Mouse (Mus musculus) kidney, embryonic 15.5 days (tissue): Measurements from ENCODE around the gene Mecom. TPM values are rescaled to one million over a fixed set of nuclear protein-coding genes. Genes with fewer than 3 reads are reported as not detected.
"Not testable (repeated sequence)": the region's sequence is repeated elsewhere in the genome, so short reads cannot be mapped to it uniquely, and the experiment has no call there.

Experiments
- ATAC-seq: fragments of 200-750 bp; cut with Nextera tagmentation; replicated peaks from 2 replicates; pipeline ENCODE4 v1.8.0; 2017; ENCODE audit warnings: moderate TSS enrichment; ENCODE audit not compliant: low FRiP score
- H3K27ac ChIP-seq: fragments of 300-500 bp; sonication (generic); 2 replicates; pipeline ENCODE4 v1.5.1; 2015; ENCODE audit warnings: mild to moderate bottlenecking, inconsistent platforms
- H3K27me3 ChIP-seq: fragments of 300-500 bp; sonication (generic); 2 replicates; pipeline ENCODE4 v1.6.1; 2015; ENCODE audit warnings: inconsistent platforms
- H3K36me3 ChIP-seq: fragments of 300-500 bp; sonication (generic); 2 replicates; pipeline ENCODE4 v1.6.1; 2015; ENCODE audit warnings: inconsistent platforms
- H3K4me1 ChIP-seq: fragments of 300-500 bp; sonication (generic); 2 replicates; pipeline ENCODE4 v1.6.1; 2015; ENCODE audit warnings: inconsistent platforms
- H3K4me2 ChIP-seq: fragments of 300-500 bp; sonication (generic); 2 replicates; pipeline ENCODE4 v1.6.1; 2015; ENCODE audit warnings: moderate library complexity, mild to moderate bottlenecking, inconsistent platforms
- H3K4me3 ChIP-seq: fragments of 300-500 bp; sonication (generic); replicated peaks from 2 replicates; pipeline ENCODE4 v1.5.1; 2015; ENCODE audit warnings: mild to moderate bottlenecking, inconsistent platforms
- H3K9ac ChIP-seq: fragments of 300-500 bp; sonication (generic); 2 replicates; pipeline ENCODE4 v1.6.1; 2015; ENCODE audit warnings: mild to moderate bottlenecking, inconsistent platforms
- H3K9me3 ChIP-seq: fragments of 300-500 bp; sonication (generic); replicated peaks from 2 replicates; pipeline ENCODE4 v1.6.1; 2016; ENCODE audit warnings: inconsistent platforms
- WGBS: fragments of 180-500 bp; shearing (Covaris S2); methylation state at CpG from one replicate; pipeline ENCODE4 v1.1.7; 2015; ENCODE audit warnings: mixed read lengths; 5-methylcytosine and 5-hydroxymethylcytosine counted together
- polyA plus RNA-seq: library from polyadenylated mRNA; unstranded; fragments of >200 nt; fragmentation: Nextera tagmentation; extraction: Ambion mirVana; gene quantifications from 2 replicates; pipeline ENCODE4 v1.2.1, GENCODE M21; 2015

Mecom gene
- polyA plus RNA-seq, 1 experiment from 2014 or later: 66.4 TPM

DNA sequence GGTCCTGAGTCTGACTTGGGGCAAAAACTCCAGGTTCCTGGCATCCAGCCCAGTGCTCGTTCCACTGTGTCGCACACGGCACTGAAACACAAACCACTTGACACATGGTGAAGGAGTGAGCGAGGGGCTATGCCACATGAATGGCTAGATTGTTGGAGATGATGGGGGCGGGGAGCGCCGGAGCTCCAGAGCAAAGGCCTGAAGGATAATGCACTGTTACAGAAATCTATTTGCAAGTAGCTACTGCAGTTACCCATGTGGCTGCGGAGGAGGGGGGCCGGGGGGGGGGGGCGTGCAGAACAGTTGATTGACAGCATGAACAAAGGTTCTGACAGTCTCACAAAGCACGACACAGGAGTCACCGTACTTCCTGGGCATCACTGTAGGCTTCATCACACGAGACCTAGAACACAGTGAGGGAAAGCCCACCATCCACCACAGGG lies 320.9 kb downstream of the Mecom start:
- 0 out of 2 replicates have a peak overlapping the region, but pooled peaks have one; percentile 18 for H3K27ac ChIP-seq

DNA sequence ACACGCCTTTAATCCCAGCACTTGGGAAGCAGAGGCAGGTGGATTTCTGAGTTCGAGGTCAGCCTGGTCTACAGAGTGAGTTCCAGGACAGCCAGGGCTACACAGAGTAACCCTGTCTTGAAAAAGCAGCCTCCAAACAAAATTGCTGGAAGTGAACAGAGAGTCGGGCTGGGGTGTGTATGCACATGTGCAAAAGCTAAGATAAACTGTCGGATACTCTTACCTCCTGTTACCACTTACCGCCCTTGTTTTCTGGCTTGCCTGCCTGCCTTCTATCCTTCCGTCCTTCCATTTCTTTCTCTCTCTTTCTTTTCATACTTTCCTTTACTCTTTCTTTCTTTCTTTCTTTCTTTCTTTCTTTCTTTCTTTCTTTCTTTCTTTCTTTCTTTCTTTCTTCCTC lies 322.6 kb downstream of the Mecom start:
- 84% methylated on average over 6 of the region's 6 CpGs for WGBS
- not testable (repeated sequence) for H3K27me3 ChIP-seq, H3K27ac ChIP-seq, H3K9me3 ChIP-seq, ATAC-seq, H3K9ac ChIP-seq, H3K4me2 ChIP-seq, H3K36me3 ChIP-seq, H3K4me3 ChIP-seq
- H3K4me1 ChIP-seq: peaks cover 17% of the 10 kb centered on the region; the same call in 1 of the 2 replicates

More for the DNA sequence above, 320.9 kb downstream of the Mecom start:
- no peaks in the 10 kb centered on the region for H3K27me3 ChIP-seq
- 51% methylated on average over 13 of the region's 13 CpGs for WGBS
- no peak overlapping the region for H3K9ac ChIP-seq
- no peaks in the 10 kb centered on the region for H3K9me3 ChIP-seq
- no peak overlapping the region for H3K4me3 ChIP-seq
- ATAC-seq: peak; percentile 70; the same call in 1 of the 2 replicates
- peaks cover 13% of the 10 kb centered on the region; the same call in 1 of the 2 replicates for H3K4me1 ChIP-seq
- no peaks in the 10 kb centered on the region for H3K36me3 ChIP-seq
- no peak overlapping the region for H3K4me2 ChIP-seq

DNA sequence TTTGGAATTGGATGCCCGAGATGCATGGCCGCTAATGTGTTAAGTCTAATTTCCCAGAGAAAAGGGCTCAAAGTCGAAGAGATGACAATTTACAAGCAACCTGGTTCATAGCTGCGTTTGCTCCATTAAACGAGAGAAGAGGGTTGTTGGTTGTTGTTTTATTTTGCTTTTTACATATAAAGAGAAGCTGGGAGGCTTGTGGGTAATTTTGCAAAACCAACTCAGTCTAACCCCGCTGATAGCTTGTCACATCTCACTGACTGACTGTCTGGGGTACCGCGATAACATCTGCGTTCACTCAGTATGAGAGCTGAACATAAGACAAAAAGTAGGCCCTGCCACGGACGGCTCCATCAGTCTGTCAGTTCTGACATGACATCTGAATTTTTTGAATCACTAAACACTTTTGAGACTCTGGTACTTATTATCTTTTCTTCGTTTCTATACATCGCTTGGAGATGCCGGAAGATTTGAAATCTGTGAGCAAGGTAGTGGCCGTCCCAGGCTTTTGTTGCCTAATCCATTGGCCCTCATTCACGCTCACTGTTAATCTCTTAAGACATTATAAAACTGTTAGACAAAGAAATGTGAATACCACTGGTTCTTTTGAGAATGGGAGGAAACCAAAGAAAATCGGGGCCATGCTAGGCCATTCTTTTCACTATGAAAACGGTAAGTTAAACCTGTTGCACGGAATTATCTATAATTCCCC lies 327.0 kb downstream of the Mecom start:
- ATAC-seq: no peak
- Histone ChIP-seq H3K27ac (no peak overlapping the region), H3K4me2 (no peak overlapping the region), H3K4me1 (peaks cover 17% of the 10 kb centered on the region), H3K4me3 (no peak overlapping the region), H3K9me3 (no peaks in the 10 kb centered on the region), H3K9ac (no peak overlapping the region), H3K27me3 (0 out of 2 replicates have a peak, but pooled peaks cover 9% of the 10 kb centered on the region), H3K36me3 (no peaks in the 10 kb centered on the region)
- WGBS: 70% methylated on average over 19 of the region's 19 CpGs

DNA sequence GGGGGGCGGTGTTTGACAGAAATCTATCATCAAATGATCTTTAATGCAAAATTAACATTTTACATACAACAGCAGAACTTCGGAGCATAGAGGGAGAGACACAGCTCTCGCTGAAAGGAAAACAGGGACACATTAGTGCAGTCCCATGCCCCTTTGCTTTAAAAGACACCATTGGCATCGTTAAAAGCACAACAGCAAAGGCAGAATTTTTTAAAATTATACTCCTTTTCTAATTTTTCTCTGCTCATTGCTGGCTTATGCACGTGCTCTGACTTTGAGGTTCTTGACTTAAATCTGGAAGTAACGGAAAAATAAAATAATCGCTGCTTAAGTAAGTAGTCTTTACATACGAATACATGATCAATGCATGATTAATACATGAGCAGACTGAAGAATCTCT lies 327.9 kb downstream of the Mecom start:
- H3K36me3 ChIP-seq: no peaks in the 10 kb centered on the region
- WGBS: 55% methylated on average over 8 of the region's 8 CpGs
- no peak overlapping the region for H3K9ac ChIP-seq
- peaks cover 17% of the 10 kb centered on the region for H3K4me1 ChIP-seq
- 0 out of 2 replicates have a peak, but pooled peaks cover 9% of the 10 kb centered on the region for H3K27me3 ChIP-seq
- no peak for ATAC-seq
- H3K4me2 ChIP-seq: peak overlapping the region; percentile 52
- no peaks in the 10 kb centered on the region for H3K9me3 ChIP-seq
- H3K4me3 ChIP-seq: peak overlapping the region; percentile 26
- H3K27ac ChIP-seq: 0 out of 2 replicates have a peak overlapping the region, but pooled peaks have one; percentile 9

DNA sequence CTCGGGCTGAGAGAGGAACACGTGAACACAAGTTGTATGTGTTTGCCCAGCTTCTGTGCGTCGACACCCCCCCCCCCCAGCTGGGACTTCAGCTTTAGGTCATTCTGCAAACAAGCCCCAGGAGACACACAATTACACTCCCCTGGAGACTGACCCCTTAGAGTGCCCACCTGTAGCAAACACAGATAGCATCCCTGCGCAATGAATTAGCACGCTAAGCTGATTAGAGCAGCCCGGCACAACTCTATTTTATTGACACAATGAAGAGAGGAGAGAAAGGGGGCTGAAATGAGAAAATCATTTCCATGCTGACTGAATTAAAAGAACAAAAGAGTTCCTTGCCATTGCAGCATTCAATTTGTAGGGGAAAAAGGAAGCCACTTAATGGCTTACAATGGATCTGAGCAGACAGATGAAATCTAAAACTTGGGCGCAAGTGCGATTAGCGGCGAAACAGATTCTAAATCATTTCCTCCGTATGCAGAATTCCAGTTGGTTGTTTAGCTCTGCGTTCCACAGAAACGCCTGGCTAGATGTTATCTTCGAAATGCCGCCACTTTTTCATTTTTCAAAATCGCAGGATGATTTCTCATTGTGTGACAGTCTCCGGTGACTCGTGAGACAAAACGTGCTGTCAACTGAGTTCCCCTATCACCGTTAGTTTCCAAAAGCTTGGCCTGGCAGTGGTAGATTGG lies 328.5 kb downstream of the Mecom start:
- Histone ChIP-seq H3K4me3 (peak overlapping the region; percentile 26), H3K4me1 (peaks cover 21% of the 10 kb centered on the region), H3K27me3 (0 out of 2 replicates have a peak, but pooled peaks cover 9% of the 10 kb centered on the region), H3K4me2 (peak overlapping the region; percentile 52), H3K9ac (no peak overlapping the region), H3K36me3 (no peaks in the 10 kb centered on the region), H3K9me3 (no peaks in the 10 kb centered on the region), H3K27ac (0 out of 2 replicates have a peak overlapping the region, but pooled peaks have one; percentile 9)
- 7% methylated on average over 21 of the region's 21 CpGs for WGBS
- ATAC-seq: no peak

DNA sequence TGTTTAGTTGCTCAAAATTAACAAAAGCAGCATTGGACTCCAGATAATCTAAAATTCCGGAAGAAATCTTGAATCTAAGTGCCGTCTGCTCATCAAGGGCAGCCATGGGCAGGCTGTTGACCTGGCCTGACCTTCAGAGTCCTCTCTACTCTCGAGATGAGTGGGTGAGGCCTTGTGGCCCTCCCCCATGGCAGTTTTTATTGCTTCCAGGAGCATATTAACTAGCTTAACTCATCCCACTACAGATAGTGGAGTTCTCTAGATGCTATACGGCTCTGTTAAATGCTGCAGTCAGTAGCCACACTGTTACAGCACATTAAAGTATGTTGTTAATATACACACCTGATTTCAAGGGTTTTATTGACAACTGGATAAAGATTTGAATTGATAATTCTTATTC lies 333.2 kb downstream of the Mecom start:
- H3K4me3 ChIP-seq: no peak overlapping the region
- H3K4me1 ChIP-seq: peaks cover 28% of the 10 kb centered on the region
- H3K27me3 ChIP-seq: 0 out of 2 replicates have a peak, but pooled peaks cover 5% of the 10 kb centered on the region
- H3K9me3 ChIP-seq: no peaks in the 10 kb centered on the region
- no peak overlapping the region for H3K9ac ChIP-seq
- H3K4me2 ChIP-seq: no peak overlapping the region
- WGBS: 54% methylated on average over 4 of the region's 4 CpGs
- ATAC-seq: no peak
- H3K36me3 ChIP-seq: no peaks in the 10 kb centered on the region
- H3K27ac ChIP-seq: no peak overlapping the region

DNA sequence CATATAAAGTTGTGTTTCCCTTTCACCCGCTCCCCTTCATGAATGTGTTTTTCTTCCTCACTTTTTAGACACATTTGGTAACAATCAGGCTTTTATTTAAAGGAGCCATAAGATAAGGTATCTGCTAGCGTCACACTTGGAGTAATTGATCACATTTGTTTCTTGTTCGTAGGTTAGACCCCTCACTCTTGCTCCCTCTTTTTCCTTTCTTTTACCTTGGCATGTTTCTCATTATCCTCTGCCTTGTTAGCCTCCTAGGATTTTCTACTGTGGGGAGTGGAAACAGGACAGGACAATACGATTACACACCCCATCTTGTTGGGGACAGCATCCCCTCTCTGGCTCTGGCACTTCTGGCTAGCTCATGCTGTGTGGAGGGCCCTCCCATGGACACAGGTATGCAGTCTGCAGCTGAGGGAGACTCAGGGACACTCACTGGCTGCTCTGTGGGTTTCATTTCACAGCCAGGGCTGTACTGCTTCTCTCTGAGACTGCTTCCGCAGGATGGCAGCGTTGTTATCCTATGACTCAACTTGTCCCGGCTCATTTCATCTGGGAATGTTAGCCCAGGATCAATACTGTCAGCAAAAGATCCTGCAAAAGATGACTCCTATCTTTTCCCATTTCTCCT lies 334.2 kb downstream of the Mecom start:
- Histone ChIP-seq H3K4me1 (peaks cover 20% of the 10 kb centered on the region), H3K27ac (no peak overlapping the region), H3K9me3 (no peaks in the 10 kb centered on the region), H3K36me3 (no peaks in the 10 kb centered on the region), H3K9ac (no peak overlapping the region), H3K27me3 (0 out of 2 replicates have a peak, but pooled peaks cover 2% of the 10 kb centered on the region), H3K4me2 (no peak overlapping the region), H3K4me3 (no peak overlapping the region)
- WGBS: 27% methylated on average over 7 of the region's 7 CpGs
- 0 out of 2 replicates have a peak, but pooled peaks have one; percentile 54 for ATAC-seq

DNA sequence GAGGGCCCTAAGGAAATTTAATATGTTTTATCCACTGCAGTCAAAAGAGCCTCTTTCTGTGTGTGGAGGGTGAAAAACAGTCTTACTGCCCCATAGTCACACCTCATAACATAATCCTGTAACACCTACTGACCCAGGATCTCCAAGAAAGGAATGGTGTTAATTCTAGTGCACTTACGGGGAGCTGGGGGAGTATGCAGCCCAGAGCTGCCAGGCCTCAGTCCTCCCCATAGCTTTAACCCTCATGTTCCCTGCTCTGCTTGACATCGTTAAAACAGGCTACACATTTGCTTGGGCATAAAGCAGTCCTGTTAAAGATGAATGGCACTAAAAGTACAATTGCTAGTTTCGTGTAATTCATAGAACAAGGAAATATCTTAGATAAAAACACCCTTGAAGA lies 335.0 kb downstream of the Mecom start:
- no peak overlapping the region for H3K4me3 ChIP-seq
- no peak overlapping the region for H3K9ac ChIP-seq
- H3K9me3 ChIP-seq: no peaks in the 10 kb centered on the region
- H3K4me2 ChIP-seq: no peak overlapping the region
- ATAC-seq: no peak
- WGBS: 37% methylated on average over 3 of the region's 3 CpGs
- H3K27ac ChIP-seq: no peak overlapping the region
- H3K4me1 ChIP-seq: peaks cover 22% of the 10 kb centered on the region
- no peaks in the 10 kb centered on the region for H3K27me3 ChIP-seq
- H3K36me3 ChIP-seq: no peaks in the 10 kb centered on the region

DNA sequence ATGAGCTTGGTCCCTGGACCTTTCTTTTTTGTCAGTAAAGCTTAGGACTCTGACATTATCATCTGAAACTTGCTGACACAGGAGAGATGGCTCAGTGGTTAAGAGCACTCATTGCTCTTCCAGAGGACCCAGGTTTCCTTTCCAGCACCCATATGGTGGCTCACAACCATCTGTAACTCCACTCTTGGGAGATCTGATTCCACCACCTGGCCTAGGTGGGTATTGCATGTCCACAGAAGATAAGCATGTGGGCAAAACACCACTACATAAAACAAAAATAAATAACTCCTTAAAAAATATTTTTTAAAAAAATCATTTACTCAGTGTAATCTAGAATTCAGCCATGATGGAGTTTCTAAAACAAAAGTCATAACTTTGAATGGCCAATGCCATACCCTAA lies 338.7 kb downstream of the Mecom start:
- no peak overlapping the region for H3K9ac ChIP-seq
- ATAC-seq: no peak
- no peak overlapping the region for H3K4me2 ChIP-seq
- H3K36me3 ChIP-seq: no peaks in the 10 kb centered on the region
- H3K27ac ChIP-seq: no peak overlapping the region
- no peaks in the 10 kb centered on the region for H3K27me3 ChIP-seq
- no peak overlapping the region for H3K4me3 ChIP-seq
- H3K4me1 ChIP-seq: peaks cover 22% of the 10 kb centered on the region
- H3K9me3 ChIP-seq: no peaks in the 10 kb centered on the region

DNA sequence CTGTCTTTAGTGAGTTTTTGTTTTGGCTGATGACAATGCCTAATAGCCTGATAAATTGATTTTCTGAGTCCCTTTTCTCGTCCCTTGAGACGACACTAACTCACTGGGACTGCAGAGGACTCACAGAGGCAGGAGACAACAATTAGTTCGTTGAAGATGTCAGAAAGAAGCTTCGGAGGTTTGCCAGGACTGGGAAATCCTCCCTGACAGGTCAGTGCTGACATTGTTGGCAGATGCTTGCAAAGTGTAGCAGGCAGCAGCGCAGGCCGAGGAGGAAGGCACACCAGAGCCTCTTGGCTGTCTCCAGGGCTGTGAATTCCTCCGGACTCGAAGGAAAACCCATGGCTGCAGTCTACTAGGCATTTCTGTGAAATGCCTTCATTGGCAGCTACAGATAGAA lies 339.9 kb downstream of the Mecom start:
- no peak overlapping the region for H3K9ac ChIP-seq
- H3K4me1 ChIP-seq: peaks cover 11% of the 10 kb centered on the region
- no peak overlapping the region for H3K4me3 ChIP-seq
- H3K4me2 ChIP-seq: no peak overlapping the region
- no peak overlapping the region for H3K27ac ChIP-seq
- no peaks in the 10 kb centered on the region for H3K36me3 ChIP-seq
- no peaks in the 10 kb centered on the region for H3K9me3 ChIP-seq
- H3K27me3 ChIP-seq: no peaks in the 10 kb centered on the region
- WGBS: 61% methylated on average over 8 of the region's 8 CpGs
- ATAC-seq: no peak

DNA sequence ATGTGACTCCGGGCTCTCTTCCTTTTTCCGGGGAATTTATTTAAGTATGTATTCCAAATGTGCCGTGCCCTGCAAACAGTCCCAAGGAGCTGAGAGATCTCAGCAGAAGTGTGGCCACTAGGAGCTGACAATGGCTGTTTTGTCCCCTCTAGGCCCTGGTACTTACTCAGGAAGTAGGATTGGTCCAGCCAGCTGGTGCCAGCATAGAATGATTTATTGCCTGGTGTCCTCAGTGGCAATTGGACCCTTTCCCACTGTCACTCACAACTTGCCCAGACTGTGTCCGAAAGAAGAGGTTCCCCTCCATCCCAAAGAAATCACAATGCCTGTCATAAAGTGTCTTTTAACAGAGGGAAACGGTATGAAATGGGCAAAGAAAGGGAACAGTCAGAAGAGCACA lies 340.4 kb downstream of the Mecom start:
- Histone ChIP-seq H3K27ac (no peak overlapping the region), H3K4me3 (no peak overlapping the region), H3K4me1 (peaks cover 7% of the 10 kb centered on the region; the same call in 1 of the 2 replicates), H3K36me3 (no peaks in the 10 kb centered on the region), H3K4me2 (no peak overlapping the region), H3K9ac (no peak overlapping the region), H3K27me3 (no peaks in the 10 kb centered on the region), H3K9me3 (no peaks in the 10 kb centered on the region)
- no peak for ATAC-seq
- WGBS: 38% methylated on average over 5 of the region's 5 CpGs

DNA sequence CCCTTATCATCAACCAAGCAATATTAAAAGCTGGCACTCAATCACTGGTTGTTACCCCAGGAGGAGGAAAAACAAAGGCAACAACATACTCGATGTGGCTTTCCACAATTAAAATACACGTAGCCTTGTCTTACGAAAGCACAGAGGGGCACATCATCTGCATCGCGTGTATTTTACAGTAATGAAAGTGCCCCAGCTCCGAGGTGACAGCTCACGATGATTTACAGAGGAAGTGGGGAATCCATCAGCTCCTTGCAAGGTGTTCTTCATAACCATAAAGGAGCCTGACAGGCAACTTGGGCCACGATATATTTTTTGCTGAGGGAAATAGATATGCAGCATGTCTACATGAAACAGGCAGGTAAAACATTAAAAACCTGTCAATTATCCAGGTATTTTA lies 341.7 kb downstream of the Mecom start:
- whole genome bisulfite sequencing: 56% methylated on average over 8 of the region's 8 CpGs
- Histone ChIP-seq H3K27ac (no peak overlapping the region), H3K9me3 (no peaks in the 10 kb centered on the region), H3K9ac (no peak overlapping the region), H3K36me3 (no peaks in the 10 kb centered on the region), H3K4me2 (no peak overlapping the region), H3K4me1 (peaks cover 6% of the 10 kb centered on the region; the same call in 1 of the 2 replicates), H3K27me3 (no peaks in the 10 kb centered on the region), H3K4me3 (no peak overlapping the region)
- no peak for ATAC-seq
